Mouse (Mus musculus): ENCODE data around the gene Osgin1. TPM values are rescaled to one million over a fixed set of nuclear protein-coding genes. Genes with fewer than 3 reads are reported as not detected.

Osgin1 gene
- polyA plus RNA-seq, 1 experiment from 2014 or later, result 0.38 TPM

DNA sequence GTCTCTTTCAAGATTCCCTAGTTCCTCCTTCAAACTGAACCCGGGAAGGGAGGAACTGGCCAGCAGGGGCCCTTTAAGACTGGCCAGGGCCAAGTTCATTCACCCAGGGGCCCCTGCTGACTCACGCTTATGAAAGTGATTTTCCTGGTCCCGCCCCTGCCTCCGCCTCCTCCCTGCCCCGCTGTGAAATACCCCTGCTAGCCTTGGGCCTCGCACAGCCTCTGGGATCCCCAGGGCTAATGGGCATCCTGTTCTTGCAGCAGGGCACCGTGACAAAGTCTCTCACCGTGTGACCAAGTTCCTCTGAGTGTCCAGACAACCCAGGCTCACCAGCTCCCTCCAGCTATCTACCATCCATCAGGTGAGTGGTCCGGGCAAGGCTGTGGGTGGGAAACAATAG lies 3.0 kb downstream of the Osgin1 start:
- no peak overlapping the region for H3K9ac ChIP-seq

DNA sequence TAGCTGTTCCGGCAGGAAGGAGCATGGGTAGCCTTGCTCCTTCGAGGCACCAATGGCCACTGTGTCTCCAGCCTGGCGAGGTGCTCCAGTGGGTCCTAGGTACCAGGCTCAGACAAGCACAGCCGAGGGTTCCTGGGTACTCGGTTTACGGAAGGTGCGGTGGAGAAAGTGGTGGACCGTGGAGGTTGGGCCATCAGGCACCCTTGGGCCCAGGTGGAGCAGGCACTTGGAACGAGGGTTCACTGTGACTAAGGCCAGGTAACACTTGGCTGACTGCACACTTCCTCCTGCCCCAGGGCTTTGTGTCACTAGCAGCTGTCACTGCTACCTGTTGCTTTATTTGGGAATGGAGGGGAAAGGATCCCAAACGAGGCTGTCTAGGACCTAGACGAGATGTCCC lies 3.6 kb downstream of the Osgin1 start:
- Histone ChIP-seq H3K36me3 (no peaks in the 10 kb centered on the region), H3K4me2 (no peak overlapping the region), H3K4me1 (replicated peaks) (peaks cover 19% of the 10 kb centered on the region), H3K9me3 (no peaks in the 10 kb centered on the region), H3K4me3 (no peak overlapping the region), H3K27ac (replicated peaks) (no peak overlapping the region), H3K27me3 (no peaks in the 10 kb centered on the region), H3K9ac (no peak overlapping the region)
- WGBS, result 75% methylated on average over 11 of the region's 11 CpGs
- no peak for ATAC-seq (ENCODE audit: low FRiP score, low read depth)

More for the DNA sequence above, 3.0 kb downstream of the Osgin1 start:
- Histone ChIP-seq H3K4me2 (no peak overlapping the region), H3K27me3 (no peaks in the 10 kb centered on the region), H3K9me3 (no peaks in the 10 kb centered on the region), H3K4me3 (no peak overlapping the region), H3K27ac (replicated peaks) (no peak overlapping the region), H3K4me1 (replicated peaks) (peaks cover 19% of the 10 kb centered on the region), H3K36me3 (no peaks in the 10 kb centered on the region)
- 26% methylated on average over 9 of the region's 9 CpGs for WGBS
- ATAC-seq (ENCODE audit: low FRiP score, low read depth), result no peak

DNA sequence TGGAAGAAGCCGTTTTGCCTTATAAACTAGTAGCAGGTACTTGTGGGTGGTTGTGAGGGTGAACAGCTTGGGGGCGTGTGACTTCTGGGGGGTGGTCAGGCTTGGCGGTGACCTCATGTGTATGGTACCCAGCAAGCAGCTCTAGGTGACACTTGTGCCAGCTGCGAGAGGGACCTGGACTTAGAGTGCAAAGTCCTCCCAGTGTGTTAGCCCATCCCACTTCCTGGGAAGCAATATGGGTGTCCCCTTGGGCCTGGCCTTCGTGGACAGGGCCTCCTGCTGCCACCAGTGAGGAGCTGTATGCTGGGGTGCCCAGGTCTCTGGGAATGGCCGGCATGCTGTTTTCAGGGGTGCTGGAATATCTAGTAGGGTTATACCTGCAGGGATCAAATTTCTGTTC lies 5.0 kb downstream of the Osgin1 start:
- Histone ChIP-seq H3K9ac (no peak overlapping the region), H3K27me3 (no peaks in the 10 kb centered on the region), H3K4me3 (no peak overlapping the region), H3K4me1 (replicated peaks) (peaks cover 19% of the 10 kb centered on the region), H3K9me3 (no peaks in the 10 kb centered on the region), H3K27ac (replicated peaks) (no peak overlapping the region), H3K36me3 (no peaks in the 10 kb centered on the region), H3K4me2 (no peak overlapping the region)
- ATAC-seq (ENCODE audit: low FRiP score, low read depth), result no peak
- WGBS, result 84% methylated on average over 6 of the region's 6 CpGs

DNA sequence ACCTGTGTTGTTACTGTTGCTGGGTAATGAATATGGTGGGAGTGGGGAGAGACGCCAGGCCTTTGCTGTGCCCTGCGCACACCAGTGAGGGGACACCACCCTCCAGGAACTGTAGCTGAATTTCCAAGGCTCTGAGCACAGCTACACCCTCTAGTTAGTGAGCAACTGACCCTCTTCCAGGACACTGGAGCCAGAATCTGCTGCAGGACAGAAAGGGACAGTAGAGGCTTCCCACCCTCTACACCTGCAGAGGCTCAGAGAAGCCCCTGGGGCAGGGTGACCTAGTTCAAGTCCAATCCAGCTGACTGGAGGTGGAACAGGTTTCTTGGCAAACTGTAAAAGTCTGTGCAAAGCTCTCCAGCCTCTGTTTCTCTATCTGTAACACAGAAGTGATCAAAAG lies 5.5 kb downstream of the Osgin1 start:
- Histone ChIP-seq H3K9me3 (no peaks in the 10 kb centered on the region), H3K27me3 (no peaks in the 10 kb centered on the region), H3K4me2 (no peak overlapping the region), H3K4me3 (no peak overlapping the region), H3K36me3 (no peaks in the 10 kb centered on the region), H3K9ac (no peak overlapping the region), H3K27ac (replicated peaks) (no peak overlapping the region), H3K4me1 (replicated peaks) (peaks cover 19% of the 10 kb centered on the region)
- WGBS, result 96% methylated on average over 2 of the region's 2 CpGs
- no peak for ATAC-seq (ENCODE audit: low FRiP score, low read depth)

DNA sequence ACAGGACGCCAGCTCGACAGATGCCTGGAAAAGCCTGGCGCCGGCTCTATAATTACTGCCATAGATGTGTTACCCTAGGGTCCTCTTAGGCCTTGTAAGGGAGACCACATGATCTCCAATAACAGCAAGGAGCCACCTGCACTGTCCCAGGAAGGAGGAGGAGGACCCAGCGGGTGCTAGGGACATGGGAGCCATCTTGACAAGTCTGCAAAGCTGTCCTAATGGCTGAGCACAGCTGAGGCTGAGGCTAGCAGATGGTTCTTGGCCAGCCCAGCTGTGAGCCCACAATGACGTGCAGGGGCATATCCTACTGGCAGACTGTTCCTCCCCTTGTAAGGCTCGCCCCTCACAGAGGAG lies 5.9 kb downstream of the Osgin1 start:
- no peak overlapping the region for H3K27ac ChIP-seq (replicated peaks)
- 40% methylated on average over 7 of the region's 7 CpGs for WGBS
- peaks cover 19% of the 10 kb centered on the region for H3K4me1 ChIP-seq (replicated peaks)
- H3K27me3 ChIP-seq, result no peaks in the 10 kb centered on the region
- no peak overlapping the region for H3K4me2 ChIP-seq
- no peak for ATAC-seq (ENCODE audit: low FRiP score, low read depth)
- H3K9me3 ChIP-seq, result no peaks in the 10 kb centered on the region
- H3K36me3 ChIP-seq, result no peaks in the 10 kb centered on the region
- H3K4me3 ChIP-seq, result no peak overlapping the region
- H3K9ac ChIP-seq, result no peak overlapping the region

DNA sequence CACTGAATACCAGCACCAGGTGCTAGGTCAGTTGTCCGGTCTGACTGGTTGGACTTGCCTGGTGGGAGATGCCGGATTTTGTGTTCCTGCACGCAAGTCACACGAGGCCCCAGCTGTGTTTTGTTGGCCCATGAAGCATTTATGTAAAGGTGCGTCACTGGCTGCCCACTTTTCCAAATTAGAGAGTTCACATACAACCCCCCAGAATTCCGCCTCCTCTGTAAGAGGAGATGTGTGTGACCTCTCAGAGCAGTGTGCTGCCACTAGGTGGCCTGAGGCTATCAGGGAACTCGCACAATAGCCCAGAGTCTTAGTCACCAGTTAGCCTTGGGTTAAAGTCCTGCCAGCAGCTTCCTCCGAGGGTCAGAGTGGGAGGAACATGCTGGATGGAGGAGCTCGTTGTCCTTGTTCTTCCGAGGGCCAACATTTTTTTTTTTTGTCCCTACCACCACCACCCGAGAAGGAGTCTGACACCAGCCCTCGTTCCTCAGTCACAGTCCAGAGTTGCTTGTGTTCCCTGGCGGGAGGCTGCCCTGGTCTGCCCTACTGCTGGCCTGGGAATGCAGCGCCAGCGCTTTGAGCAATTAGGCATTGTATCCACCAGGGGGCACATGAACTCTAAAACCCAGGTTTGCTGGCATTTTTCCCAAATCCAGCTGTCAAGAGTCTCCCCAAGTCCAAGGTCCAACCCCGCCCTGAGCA lies 6.5 kb downstream of the Osgin1 start:
- Histone ChIP-seq H3K9me3 (no peaks in the 10 kb centered on the region), H3K27me3 (no peaks in the 10 kb centered on the region; the same call in 1 of the 2 replicates), H3K4me1 (replicated peaks) (peaks cover 19% of the 10 kb centered on the region), H3K27ac (replicated peaks) (no peak overlapping the region; the same call in 1 of the 2 replicates), H3K36me3 (no peaks in the 10 kb centered on the region), H3K4me3 (no peak overlapping the region), H3K9ac (no peak overlapping the region), H3K4me2 (peak overlapping the region; percentile 32; the same call in 1 of the 2 replicates)
- 14% methylated on average over 16 of the region's 16 CpGs for WGBS
- ATAC-seq (ENCODE audit: low FRiP score, low read depth), result no peak; the same call in 1 of the 2 replicates

DNA sequence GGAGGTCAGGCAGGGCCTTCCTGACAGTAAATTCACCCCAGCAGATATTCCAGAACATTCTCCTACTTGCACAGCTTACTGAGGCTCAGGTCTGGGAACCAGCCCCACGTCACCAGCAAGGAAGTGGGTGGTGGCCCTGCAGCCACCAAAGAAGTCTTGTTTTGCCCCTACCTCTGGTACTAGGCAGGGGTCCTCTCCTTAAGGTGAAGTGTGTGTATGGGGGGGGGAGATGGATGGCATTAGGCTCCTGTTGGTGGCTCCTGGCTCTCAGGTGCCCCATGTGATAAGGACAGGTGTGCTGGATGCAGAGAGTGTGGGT lies 7.0 kb downstream of the Osgin1 start:
- Histone ChIP-seq H3K4me2 (no peak overlapping the region), H3K4me1 (replicated peaks) (peaks cover 19% of the 10 kb centered on the region), H3K9ac (no peak overlapping the region), H3K27me3 (no peaks in the 10 kb centered on the region; the same call in 1 of the 2 replicates), H3K4me3 (no peak overlapping the region), H3K27ac (replicated peaks) (no peak overlapping the region), H3K9me3 (no peaks in the 10 kb centered on the region), H3K36me3 (no peaks in the 10 kb centered on the region)
- ATAC-seq (ENCODE audit: low FRiP score, low read depth), result no peak; the same call in 1 of the 2 replicates
- 52% methylated on average over 1 of the region's 1 CpGs for WGBS

DNA sequence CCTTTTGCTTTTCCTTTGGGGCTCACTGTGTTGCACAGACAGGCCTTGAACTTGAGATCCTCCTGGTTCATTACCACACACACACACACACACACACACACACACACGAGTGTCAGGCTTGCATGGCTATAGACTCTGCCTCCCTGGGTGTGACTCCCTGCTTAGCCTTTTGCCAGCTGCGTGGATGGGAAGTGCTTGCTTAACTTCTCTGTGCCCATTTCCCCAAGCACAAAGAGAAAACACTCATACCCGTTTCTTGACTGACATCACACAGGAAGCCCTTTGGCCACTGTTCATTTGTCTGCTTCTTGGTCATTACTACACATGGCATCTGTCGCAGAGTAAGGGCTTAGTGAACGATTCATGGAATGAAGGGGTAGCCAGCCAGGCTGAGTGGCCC lies 8.1 kb downstream of the Osgin1 start:
- Histone ChIP-seq H3K9me3 (no peaks in the 10 kb centered on the region), H3K36me3 (no peaks in the 10 kb centered on the region), H3K4me1 (replicated peaks) (peaks cover 24% of the 10 kb centered on the region), H3K9ac (no peak overlapping the region), H3K4me2 (no peak overlapping the region), H3K27ac (replicated peaks) (no peak overlapping the region), H3K27me3 (no peaks in the 10 kb centered on the region; the same call in 1 of the 2 replicates), H3K4me3 (no peak overlapping the region)
- WGBS, result 64% methylated on average over 5 of the region's 5 CpGs
- no peak for ATAC-seq (ENCODE audit: low FRiP score, low read depth)

DNA sequence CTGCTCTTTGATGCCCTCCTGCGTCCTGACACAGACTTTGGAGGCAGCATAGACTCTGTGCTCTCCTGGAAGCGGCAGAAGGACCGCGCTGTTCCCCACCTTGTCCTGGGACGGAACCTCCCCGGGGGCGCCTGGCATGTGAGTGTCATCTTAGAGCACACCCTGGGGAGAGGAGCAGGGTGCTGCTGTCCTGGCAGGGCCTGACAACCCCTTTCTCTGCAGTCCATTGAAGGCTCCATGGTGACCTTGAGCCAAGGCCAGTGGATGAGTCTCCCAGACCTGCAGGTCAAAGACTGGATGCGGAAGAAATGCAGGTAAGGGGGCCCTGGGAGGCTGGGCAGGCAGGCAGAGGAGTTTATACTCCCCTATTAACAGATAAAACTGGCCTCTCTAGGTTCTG lies 9.0 kb downstream of the Osgin1 start:
- no peak overlapping the region for H3K4me3 ChIP-seq
- H3K4me1 ChIP-seq (replicated peaks), result peaks cover 34% of the 10 kb centered on the region
- 95% methylated on average over 8 of the region's 8 CpGs for WGBS
- no peak overlapping the region for H3K27ac ChIP-seq (replicated peaks)
- no peaks in the 10 kb centered on the region for H3K9me3 ChIP-seq
- no peaks in the 10 kb centered on the region for H3K36me3 ChIP-seq
- no peak overlapping the region for H3K9ac ChIP-seq
- no peak overlapping the region for H3K4me2 ChIP-seq
- ATAC-seq (ENCODE audit: low FRiP score, low read depth), result no peak
- H3K27me3 ChIP-seq, result no peaks in the 10 kb centered on the region; the same call in 1 of the 2 replicates

DNA sequence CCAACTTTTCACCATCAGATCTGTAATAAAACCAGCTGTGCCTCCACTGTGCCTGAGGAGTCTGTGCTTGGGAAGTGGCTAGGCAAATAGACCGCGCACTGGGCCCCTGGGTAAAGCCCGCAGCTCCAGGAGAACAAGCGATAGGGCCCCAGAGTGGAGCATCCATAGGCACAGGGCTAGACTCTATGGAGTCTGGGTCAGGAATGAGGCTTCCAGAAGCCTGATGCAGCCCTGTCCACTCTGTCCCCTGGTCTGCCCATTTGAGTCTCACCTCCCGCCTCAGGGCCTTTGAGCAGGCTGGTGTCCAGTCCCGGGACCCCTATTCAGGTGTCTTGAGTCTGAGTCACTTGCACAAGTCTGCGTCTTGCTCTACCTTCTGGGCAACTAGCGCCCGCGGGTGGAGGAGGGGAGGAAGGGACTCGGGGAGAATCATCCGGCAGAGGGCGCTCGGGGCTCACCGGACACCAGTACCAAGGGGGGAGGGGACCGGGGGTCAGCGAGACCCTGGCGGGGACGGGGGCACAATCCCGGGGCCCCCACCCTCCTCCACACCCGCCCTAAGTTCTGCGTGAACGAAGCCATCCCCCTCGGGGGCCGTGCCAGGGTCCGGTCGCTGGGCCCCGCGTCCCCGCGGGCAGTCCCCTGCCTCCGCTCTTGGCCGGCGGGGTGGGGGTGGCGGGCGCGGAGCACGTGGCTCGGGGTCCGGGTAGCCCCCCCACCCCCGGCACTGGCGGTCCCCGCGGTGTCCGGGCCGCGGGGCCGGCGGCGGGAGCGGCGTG lies 12.5 kb downstream of the Osgin1 start, which contains the start of gene Necab2:
Necab2 (plus strand) TSS at position 509 of the 779 bp plus-strand sequence.
- H3K4me1 ChIP-seq (replicated peaks), result peaks cover 24% of the 10 kb centered on the region
- 3% methylated on average over 36 of the region's 52 CpGs for WGBS
- H3K9me3 ChIP-seq, result no peaks in the 10 kb centered on the region
- H3K36me3 ChIP-seq, result no peaks in the 10 kb centered on the region
- no peaks in the 10 kb centered on the region; the same call in 1 of the 2 replicates for H3K27me3 ChIP-seq
- H3K4me3 ChIP-seq, result peak within 1 kb of the TSS; percentile 74
- peak within 1 kb of the TSS; percentile 72 for H3K9ac ChIP-seq
- ATAC-seq (ENCODE audit: low FRiP score, low read depth), result peak; percentile 80
- H3K27ac ChIP-seq (replicated peaks), result peak within 1 kb of the TSS; percentile 51; the same call in 1 of the 2 replicates
- H3K4me2 ChIP-seq, result peak within 1 kb of the TSS; percentile 93

DNA sequence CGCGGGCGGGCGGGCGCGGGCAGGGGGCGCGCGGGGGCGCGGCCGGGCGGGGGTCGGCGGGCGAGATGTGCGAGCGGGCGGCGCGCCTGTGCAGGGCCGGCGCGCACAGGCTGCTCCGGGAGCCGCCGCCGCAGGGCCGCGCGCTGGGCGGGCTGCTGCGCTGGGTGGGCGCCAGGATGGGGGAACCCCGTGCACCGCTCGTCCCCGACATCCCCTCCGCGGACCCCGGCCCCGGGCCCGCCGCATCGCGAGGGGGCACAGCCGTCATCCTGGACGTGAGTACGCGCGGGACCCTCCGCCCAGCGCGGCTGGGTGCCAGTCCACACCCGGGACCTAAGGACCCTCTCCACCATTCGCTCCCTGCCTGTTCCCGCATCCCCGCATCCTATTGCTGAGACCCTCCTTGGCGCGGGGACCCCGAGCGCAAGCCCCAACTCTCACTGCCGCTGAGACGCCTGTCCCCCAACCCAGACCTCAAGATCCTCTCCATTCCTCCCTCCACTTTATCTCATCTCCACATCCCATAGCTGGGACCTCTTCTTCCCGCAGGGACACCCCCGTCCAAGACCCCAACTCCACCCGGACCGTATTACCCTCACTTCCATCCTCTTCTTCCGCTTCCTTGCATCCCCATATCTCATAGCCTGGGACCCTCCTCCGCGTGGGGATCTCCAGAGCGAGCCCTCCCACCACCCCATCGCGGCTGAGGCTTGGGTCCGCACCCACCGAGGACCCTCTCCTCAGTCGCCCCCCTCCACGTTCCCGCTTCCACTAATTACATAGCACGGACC lies 13.3 kb downstream of the Osgin1 start:
- Histone ChIP-seq H3K4me1 (replicated peaks) (peaks cover 24% of the 10 kb centered on the region; the same call in 1 of the 2 replicates), H3K36me3 (no peaks in the 10 kb centered on the region), H3K27me3 (no peaks in the 10 kb centered on the region; the same call in 1 of the 2 replicates), H3K9me3 (no peaks in the 10 kb centered on the region), H3K27ac (replicated peaks) (peak overlapping the region; percentile 48; the same call in 1 of the 2 replicates), H3K9ac (peak overlapping the region; percentile 72), H3K4me3 (peak overlapping the region; percentile 74), H3K4me2 (peak overlapping the region; percentile 93)
- peak; percentile 42 for ATAC-seq (ENCODE audit: low FRiP score, low read depth)
- under 1% methylated on average over 44 of the region's 80 CpGs for WGBS

Measured in hindbrain, embryonic 15.5 days (tissue).